Mouse (Mus musculus): ENCODE results near the gene Itsn1.

DNA sequence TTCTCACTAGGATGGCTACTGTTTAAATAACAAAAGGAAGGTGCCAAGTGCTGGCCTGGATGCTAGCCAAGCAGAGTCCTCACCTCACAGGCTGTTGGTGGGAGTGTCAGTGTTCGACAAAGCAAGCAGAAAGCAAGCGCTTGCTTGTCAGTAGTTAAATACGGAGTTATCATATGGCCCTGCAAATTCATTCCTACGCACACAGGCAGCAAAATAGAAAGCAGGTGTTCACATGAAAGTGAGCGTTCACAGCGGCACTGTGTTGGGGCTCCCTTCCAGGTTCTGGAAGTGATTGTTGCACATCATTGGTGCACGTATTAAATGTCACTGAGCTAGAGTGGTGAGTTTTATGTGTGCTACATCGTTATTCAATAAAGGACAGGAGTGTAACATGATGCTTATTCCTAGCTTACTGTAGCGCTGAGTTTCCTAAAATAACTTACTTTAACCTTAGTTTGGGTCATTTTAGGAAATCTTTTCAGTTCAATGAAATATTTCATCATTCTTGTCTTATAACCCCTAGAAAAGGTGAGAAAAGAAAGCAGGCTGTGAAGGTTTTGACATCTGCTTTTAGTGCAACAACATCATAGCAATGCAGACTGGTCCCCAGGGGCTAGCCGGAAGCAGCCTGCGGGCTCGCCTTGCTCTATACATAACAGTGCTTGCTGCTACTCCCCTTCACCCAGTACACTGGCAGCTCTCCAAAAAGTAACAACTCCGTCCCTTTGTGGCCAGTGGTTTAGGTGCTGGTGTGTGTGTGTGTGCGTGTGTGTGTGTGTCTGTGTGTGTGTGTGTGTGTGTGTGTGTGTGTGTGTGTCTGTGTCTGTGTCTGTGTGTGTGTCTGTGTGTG, 17.2 kb downstream of the Itsn1 start:
- TF ChIP-seq FLI1 (IDR thresholded peaks at IDR 0.05; ENCODE audit: low read length) (no peak), GATA1 (IDR thresholded peaks at IDR 0.05; ENCODE audit: borderline replicate concordance, low read length) (no peak)

Measured in megakaryocyte, embryonic 14.5 days (primary cell).